Mouse (Mus musculus) gastrocnemius, adult 2 months (tissue): ENCODE measurements around the gene Rragc. TPM values are rescaled to one million over a fixed set of nuclear protein-coding genes. Genes with fewer than 3 reads are reported as not detected.
"Not testable (repeated sequence)": the region's sequence is repeated elsewhere in the genome, so short reads cannot be mapped to it uniquely, and the experiment has no call there.

Source experiments
- DNase-seq: peaks from one replicate; pipeline ENCODE4 v3.0.0; 2022
- H3K27ac ChIP-seq: fragments of 200-600 bp; 2 replicates; pipeline ENCODE4 v1.8.1; 2022; ENCODE audit warnings: mild to moderate bottlenecking
- H3K4me3 ChIP-seq: fragments of 200-600 bp; 2 replicates; pipeline ENCODE4 v1.8.1; 2022; ENCODE audit warnings: mild to moderate bottlenecking, moderate library complexity
- CTCF ChIP-seq: fragments of 200-600 bp; IDR thresholded peaks from 2 replicates; pipeline ENCODE4 v1.8.1; 2022; ENCODE audit warnings: antibody characterized with exemption, mild to moderate bottlenecking, moderate library complexity
- intact Hi-C: fragments of 180-260 bp; cut with DNase I; formaldehyde crosslinking; loops from one replicate; pipeline ENCODE4 v1.15.1; 2025
- total RNA-seq, 2 experiments: library from RNA; stranded (reverse); gene quantifications; 2 replicates each; pipeline ENCODE4 v1.2.3; 2021

Rragc gene
- total RNA-seq, 2 experiments from 2014 or later, result 20.0 to 23.3 TPM

GRCm38 (mm10) chr4:123921055-123921565, 3.9 kb downstream of the Rragc start:
- no peak overlapping the region for H3K27ac ChIP-seq
- DNase-seq, result no peak
- H3K4me3 ChIP-seq, result no peak overlapping the region
- intact Hi-C loops, result no loop called here
- no peak for TF ChIP-seq CTCF

GRCm38 (mm10) chr4:123927961-123928360, 10.7 kb downstream of the Rragc start:
- intact Hi-C loops, result no loop called here
- DNase-seq, result no peak
- Histone ChIP-seq H3K27ac (no peak overlapping the region), H3K4me3 (no peak overlapping the region)
- TF ChIP-seq CTCF, result no peak

GRCm38 (mm10) chr4:123929994-123930393, 12.7 kb downstream of the Rragc start:
- intact Hi-C loops, result no loop called here
- TF ChIP-seq CTCF, result no peak

GRCm38 (mm10) chr4:123934306-123934705, 17.1 kb downstream of the Rragc start:
- TF ChIP-seq CTCF, result no peak
- DNase-seq, result no peak
- Histone ChIP-seq H3K4me3 (no peak overlapping the region), H3K27ac (no peak overlapping the region)
- intact Hi-C loops, result no loop called here

More at GRCm38 (mm10) chr4:123929994-123930393, 12.7 kb downstream of the Rragc start:
- DNase-seq, result no peak
- Histone ChIP-seq H3K27ac (no peak overlapping the region), H3K4me3 (no peak overlapping the region)

GRCm38 (mm10) chr4:123936059-123936458, 18.8 kb downstream of the Rragc start:
- no peak for TF ChIP-seq CTCF
- intact Hi-C loops, result loop anchor here (5.0 kb wide), 1 partner anchor 741 kb away; no protein-coding TSS in a partner anchor
- no peak overlapping the region for H3K4me3 ChIP-seq
- DNase-seq, result no peak
- H3K27ac ChIP-seq, result no peak overlapping the region

- intact Hi-C loops, result loop anchor here (5.0 kb wide), 1 partner anchor 737 kb away; no protein-coding TSS in a partner anchor
- TF ChIP-seq CTCF, result peak; percentile 91
- DNase-seq, result peak; percentile 69
- no peak overlapping the region for H3K27ac ChIP-seq
- no peak overlapping the region for H3K4me3 ChIP-seq
These were observed 22.6 kb downstream of the Rragc start for GRCm38 (mm10) chr4:123939838-123940237.

- intact Hi-C loops, H3K27ac ChIP-seq, DNase-seq, H3K4me3 ChIP-seq: not testable (repeated sequence)
These were observed 23.6 kb downstream of the Rragc start for GRCm38 (mm10) chr4:123940878-123941277.

- Histone ChIP-seq H3K4me3 (no peak overlapping the region), H3K27ac (no peak overlapping the region)
- intact Hi-C loops, result no loop called here
- no peak for TF ChIP-seq CTCF
- no peak for DNase-seq
These were observed 29.5 kb downstream of the Rragc start for GRCm38 (mm10) chr4:123946701-123947100.

GRCm38 (mm10) chr4:123947149-123947548, 29.9 kb downstream of the Rragc start:
- intact Hi-C loops, result no loop called here
- no peak for TF ChIP-seq CTCF
- no peak for DNase-seq

GRCm38 (mm10) chr4:123948901-123949300, 31.7 kb downstream of the Rragc start:
- H3K27ac ChIP-seq, result no peak overlapping the region
- no peak overlapping the region for H3K4me3 ChIP-seq
- intact Hi-C loops, result no loop called here
- TF ChIP-seq CTCF, result no peak
- no peak for DNase-seq

More at GRCm38 (mm10) chr4:123947149-123947548, 29.9 kb downstream of the Rragc start:
- Histone ChIP-seq H3K27ac (no peak overlapping the region), H3K4me3 (no peak overlapping the region)

GRCm38 (mm10) chr4:123949649-123950048, 32.4 kb downstream of the Rragc start:
- intact Hi-C loops, result no loop called here
- Histone ChIP-seq H3K27ac (no peak overlapping the region), H3K4me3 (no peak overlapping the region)
- no peak for DNase-seq
- TF ChIP-seq CTCF, result no peak

GRCm38 (mm10) chr4:123952059-123952458, 34.8 kb downstream of the Rragc start:
- no peak for TF ChIP-seq CTCF
- DNase-seq, result no peak
- intact Hi-C loops, result no loop called here
- Histone ChIP-seq H3K4me3 (no peak overlapping the region), H3K27ac (no peak overlapping the region)

GRCm38 (mm10) chr4:123956703-123957491, 39.7 kb downstream of the Rragc start:
- TF ChIP-seq CTCF, result peak; percentile 86
- peak overlapping the region; percentile 42 for H3K4me3 ChIP-seq
- no peak overlapping the region for H3K27ac ChIP-seq
- intact Hi-C loops, result no loop called here
- DNase-seq, result peak; percentile 85

GRCm38 (mm10) chr4:123957492-123957808, 40.2 kb downstream of the Rragc start:
- intact Hi-C loops, result no loop called here

More at GRCm38 (mm10) chr4:123957492-123957808, 40.2 kb downstream of the Rragc start:
- Histone ChIP-seq H3K27ac (no peak overlapping the region), H3K4me3 (peak overlapping the region; percentile 42; the same call in 1 of the 2 replicates)
- no peak for TF ChIP-seq CTCF
- DNase-seq, result no peak
